Mouse (Mus musculus): ENCODE measurements around the gene Tars. TPM values are rescaled to one million over a fixed set of nuclear protein-coding genes. Genes with fewer than 3 reads are reported as not detected.

Gene Tars
- total RNA-seq (2023), result 10 to 100 TPM; 28.4 to 35.1 TPM

GRCm38 (mm10) chr15:11399356-11400067 lies at the start of gene Tars:
Tars (minus strand) TSS chr15:11399665.

Data from monocyte, adult 59 days (primary cell).